Comparison of ENCODE assay signal across 23 mouse cellular contexts in the genomic region with DNA sequence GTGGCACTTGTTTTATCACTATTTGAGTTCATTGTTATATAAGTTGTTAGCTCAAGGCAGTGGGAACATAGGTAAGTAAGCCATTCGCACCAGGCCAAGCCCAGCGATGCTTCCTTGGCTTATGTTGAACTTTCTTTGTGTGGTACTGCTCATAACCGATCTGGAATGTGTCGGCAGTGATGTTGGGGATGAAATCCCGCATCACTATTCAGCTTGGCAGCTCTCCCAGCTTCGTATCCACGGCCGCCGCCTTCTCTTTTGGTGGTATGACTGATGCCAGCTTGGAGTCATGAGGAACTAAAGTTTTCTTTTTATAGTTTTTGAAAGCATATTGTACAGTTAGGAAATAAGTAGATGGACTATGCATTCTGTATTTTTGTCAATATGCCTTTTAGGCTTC. TPM values are rescaled to one million over a fixed set of nuclear protein-coding genes. Genes with fewer than 3 reads are reported as not detected.
DNase-seq lines count a peak whose midpoint lies in the region.
"Had no signal": no experiment of that assay in that cellular context is flagged by ENCODE, and none has a peak within 500 bp of the region (broad histone marks: within the 10 kb centered on the region; RNA-seq: fewer than 3 reads in every experiment).

No protein-coding gene starts in this region.

- no peaks in the 10 kb centered on the region for H3K9me3 ChIP-seq in hindbrain, embryonic 10.5 days
- H3K9me3 ChIP-seq: heart, embryonic 10.5 days; hindbrain, embryonic 15.5 days; liver, embryonic 15.5 days had no signal

- H3K4me3 ChIP-seq in hindbrain, embryonic 10.5 days: no peak overlapping the region
- H3K4me3 ChIP-seq: heart, embryonic 10.5 days; hindbrain, embryonic 15.5 days; liver, embryonic 15.5 days had no signal

- H3K27ac ChIP-seq in hindbrain, embryonic 10.5 days: no peak overlapping the region
- H3K27ac ChIP-seq: heart, embryonic 10.5 days; hindbrain, embryonic 15.5 days; liver, embryonic 15.5 days had no signal

- H3K36me3 ChIP-seq in hindbrain, embryonic 10.5 days: no peaks in the 10 kb centered on the region
- H3K36me3 ChIP-seq: heart, embryonic 10.5 days; hindbrain, embryonic 15.5 days; liver, embryonic 15.5 days had no signal

- peak; percentile 34 to 48 for DNase-seq in left cerebral cortex, adult 18-20 months (ENCODE audit: low spot score in 2 of 2)
- DNase-seq in left cerebral cortex, postnatal 4 days: no peak
- DNase-seq in frontal cortex, postnatal 14 days (ENCODE audit: low spot score in 2 of 2): peak; percentile 21
- peak; percentile 24 to 50 for DNase-seq in left cerebral cortex, postnatal 36 days (ENCODE audit: low spot score in 2 of 2)
- peak; percentile 18 for DNase-seq in telencephalon, adult 2 months (ENCODE audit: low read depth, low spot score)
- DNase-seq in hindbrain, embryonic 10.5 days (ENCODE audit: low spot score): no peak
- DNase-seq in gastrocnemius, postnatal 36 days: no peak
- no peak for DNase-seq in urinary bladder, postnatal 10 days (ENCODE audit: low spot score)
- DNase-seq: adrenal gland, postnatal 36 days; cerebellum, postnatal 14 days; embryo, embryonic 11 days; heart, postnatal 14 days; kidney, adult 11 months; kidney, postnatal 14 days had no signal

- no peaks in the 10 kb centered on the region for H3K27me3 ChIP-seq in hindbrain, embryonic 10.5 days (ENCODE audit: insufficient read depth, poor library complexity, severe bottlenecking)
- H3K27me3 ChIP-seq: hindbrain, embryonic 15.5 days; liver, embryonic 15.5 days had no signal

- WGBS in hindbrain, embryonic 10.5 days: 89% methylated on average over 9 of the region's 9 CpGs

- no peaks in the 10 kb centered on the region for H3K4me1 ChIP-seq in hindbrain, embryonic 10.5 days (replicated peaks)
- H3K4me1 ChIP-seq: heart, embryonic 10.5 days; hindbrain, embryonic 15.5 days; liver, embryonic 15.5 days had no signal

- intact Hi-C loops in left cerebral cortex, postnatal 4 days (cut with DNase I): no loop called here
- intact Hi-C loops in left cerebral cortex, postnatal 36 days (cut with DNase I): no loop called here
- intact Hi-C loops in gastrocnemius, postnatal 36 days (cut with DNase I): no loop called here

RNA-seq across cellular contexts. Expression of gene Fam199x, which starts 13.8 kb away (rescaled TPM):
- 10 to 100 TPM; 10.1 to 10.5 TPM for total RNA-seq in left cerebral cortex, adult 18-20 months (2021)
- 10 to 100 TPM; 12.1 to 12.3 TPM for total RNA-seq in left cerebral cortex, postnatal 4 days (2021)
- 1 to 10 TPM; 8.3 to 9.7 TPM for total RNA-seq in left cerebral cortex, postnatal 36 days (2021)
- 7.9 and 12.2 TPM in 2 replicates for polyA plus RNA-seq in hindbrain, embryonic 10.5 days (2016; fragmentation: Nextera tagmentation; extraction: Ambion mirVana)
- total RNA-seq in gastrocnemius, postnatal 36 days (2021): 1 to 10 TPM; 3.6 to 4.1 TPM

RNA-seq across cellular contexts. Expression of gene Slc25a53, which starts 25.1 kb away (rescaled TPM):
- total RNA-seq in left cerebral cortex, adult 18-20 months (2021): 10 to 100 TPM; 21.9 to 28.6 TPM
- total RNA-seq in left cerebral cortex, postnatal 4 days (2021): 10 to 100 TPM; 12.3 to 23.9 TPM
- total RNA-seq in left cerebral cortex, postnatal 36 days (2021): 10 to 100 TPM; 21.7 to 33.0 TPM
- 10.4 and 12.1 TPM in 2 replicates for polyA plus RNA-seq in hindbrain, embryonic 10.5 days (2016; fragmentation: Nextera tagmentation; extraction: Ambion mirVana)
- total RNA-seq in gastrocnemius, postnatal 36 days (2021): 1 to 10 TPM; 1.6 to 2.6 TPM

RNA-seq across cellular contexts. Expression of gene Esx1, which starts 58.7 kb away (rescaled TPM):
- not detected for total RNA-seq in left cerebral cortex, adult 18-20 months (2021)
- total RNA-seq in left cerebral cortex, postnatal 4 days (2021): not detected
- not detected for total RNA-seq in left cerebral cortex, postnatal 36 days (2021)
- polyA plus RNA-seq in hindbrain, embryonic 10.5 days (2016; fragmentation: Nextera tagmentation; extraction: Ambion mirVana): not detected in 2 replicates
- total RNA-seq in gastrocnemius, postnatal 36 days (2021): not detected
- total RNA-seq: adrenal gland, postnatal 36 days; gastrocnemius, postnatal 4 days; heart, postnatal 14 days; layer of hippocampus, postnatal 25 days; megakaryocyte, adult 5-6 weeks had no signal
- polyA plus RNA-seq: hindbrain, embryonic 15.5 days; liver, embryonic 15.5 days; lung, postnatal 0 days; midbrain, embryonic 16.5 days; urinary bladder, adult 2 months had no signal

Comparison
In these comparisons a context has a peak if more than half of its experiments do, and no peak if none do; other contexts are left out.
1. DNase-seq: peak in left cerebral cortex, adult 18-20 months (2 of 2), frontal cortex, postnatal 14 days (2 of 2), left cerebral cortex, postnatal 36 days (2 of 2) and telencephalon, adult 2 months (single experiment); none in left cerebral cortex, postnatal 4 days (single experiment), hindbrain, embryonic 10.5 days (single experiment), gastrocnemius, postnatal 36 days (0 of 2) and urinary bladder, postnatal 10 days (single experiment).